Mouse (Mus musculus) MEL (cell line): ENCODE measurements at regions not wholly inside any gene's neighbourhood (a gene's known extent, or its start where the extent isn't known, plus 50 kb on each side); places are given as distances from the start of the nearest gene placed in this dataset.

Experiments used
- ELF1 ChIP-seq: IDR thresholded peaks from 2 replicates; pipeline ENCODE4 v1.6.1; 2014; ENCODE audit warnings: low read depth, mild to moderate bottlenecking, inconsistent platforms, low read length, improper control_type of control experiment, moderate library complexity
- KAT2A ChIP-seq: conservative IDR thresholded peaks from 2 replicates; pipeline ENCODE4 v1.6.1; 2012; ENCODE audit warnings: low read depth, low read length, improper control_type of control experiment, inconsistent platforms
- MAFK ChIP-seq: IDR thresholded peaks from 2 replicates; pipeline ENCODE4 v1.6.1; 2011; ENCODE audit warnings: low read depth, mild to moderate bottlenecking, low read length, improper control_type of control experiment, borderline replicate concordance
- MAX ChIP-seq: IDR thresholded peaks from 2 replicates; pipeline ENCODE4 v1.6.1; 2011; ENCODE audit warnings: low read length, improper control_type of control experiment
- NRF1 ChIP-seq: IDR thresholded peaks from 2 replicates; pipeline ENCODE4 v1.6.1; 2014; ENCODE audit warnings: low read depth, mild to moderate bottlenecking, inconsistent platforms, low read length, improper control_type of control experiment, moderate library complexity; ENCODE audit not compliant: poor library complexity, insufficient read depth, severe bottlenecking
- POLR2AphosphoS2 ChIP-seq: IDR thresholded peaks from 2 replicates; pipeline ENCODE4 v1.6.1; 2011; ENCODE audit warnings: low read length, improper control_type of control experiment
- RCOR1 ChIP-seq: IDR thresholded peaks from 2 replicates; pipeline ENCODE4 v1.6.1; 2012; ENCODE audit warnings: low read depth, mild to moderate bottlenecking, inconsistent platforms, low read length, improper control_type of control experiment

GRCm38 (mm10) chr5:3269760-3270159, 71.5 kb upstream of the Cdk6 start:
- TF ChIP-seq KAT2A (no peak), POLR2AphosphoS2 (no peak), ELF1 (no peak), RCOR1 (no peak), MAFK (no peak), NRF1 (no peak), MAX (no peak)
